11 mouse cellular contexts compared by ENCODE assay signal in genomic region chr10:42583902-42584435, GRCm38 (mm10). TPM values are rescaled to one million over a fixed set of nuclear protein-coding genes. Genes with fewer than 3 reads are reported as not detected.
DNase-seq lines count a peak whose midpoint lies in the region; ATAC-seq and TF ChIP-seq lines count a peak whose summit lies in the region.
"Had no signal": no experiment of that assay in that cellular context is flagged by ENCODE, and none has a peak within 500 bp of the region (broad histone marks: within the 10 kb centered on the region; RNA-seq: fewer than 3 reads in every experiment).

No protein-coding gene starts in this region.

- TF ChIP-seq CTCF in E14TG2a.4 (conservative IDR thresholded peaks at IDR 0.05; ENCODE audit: low read length) = no peak

- peaks cover 42% of the 10 kb centered on the region for H3K4me1 ChIP-seq in heart, embryonic 12.5 days (replicated peaks)
- H3K4me1 ChIP-seq in E14TG2a.4 (replicated peaks; ENCODE audit: low read depth, low read length) = peaks cover 60% of the 10 kb centered on the region
- peaks cover 25% of the 10 kb centered on the region for H3K4me1 ChIP-seq in forebrain, embryonic 11.5 days (replicated peaks; ENCODE audit: control insufficient read depth, insufficient read depth, low read length)
- H3K4me1 ChIP-seq in limb, embryonic 15.5 days = peaks cover 46% of the 10 kb centered on the region

- intact Hi-C loops in heart, postnatal 25 days (cut with DNase I) = loop anchor here (2.0 kb wide), 1 partner anchor 49 kb away; no protein-coding TSS in a partner anchor

- under 1% methylated on average over 32 of the region's 32 CpGs for WGBS in heart, embryonic 12.5 days
- WGBS in forebrain, embryonic 11.5 days = under 1% methylated on average over 32 of the region's 32 CpGs
- 1% methylated on average over 32 of the region's 32 CpGs for WGBS in limb, embryonic 15.5 days

- no peak overlapping the region for H3K27ac ChIP-seq in heart, embryonic 12.5 days (ENCODE audit: poor library complexity, severe bottlenecking)
- peak overlapping the region; percentile 90 for H3K27ac ChIP-seq in forebrain, embryonic 11.5 days (ENCODE audit: low read depth, low read length)
- no peak overlapping the region for H3K27ac ChIP-seq in limb, embryonic 15.5 days

- DNase-seq in heart, postnatal 25 days (ENCODE audit: low spot score) = no peak
- peak; percentile 82 for DNase-seq in forebrain, embryonic 11.5 days (ENCODE audit: low spot score)
- no peak for DNase-seq in urinary bladder, postnatal 36 days (ENCODE audit: low spot score in 2 of 2)
- no peak for DNase-seq in ovary, postnatal 14 days (ENCODE audit: low spot score)
- no peak for DNase-seq in spleen, adult 12 weeks (ENCODE audit: low spot score)
- DNase-seq: adrenal gland, adult 8-10 months had no signal

- no peaks in the 10 kb centered on the region for H3K36me3 ChIP-seq in heart, embryonic 12.5 days
- no peaks in the 10 kb centered on the region for H3K36me3 ChIP-seq in E14TG2a.4 (ENCODE audit: insufficient read depth, low read length)
- H3K36me3 ChIP-seq in forebrain, embryonic 11.5 days (ENCODE audit: control insufficient read depth, insufficient read depth, low read length) = no peaks in the 10 kb centered on the region; the same call in 1 of the 2 replicates
- no peaks in the 10 kb centered on the region for H3K36me3 ChIP-seq in limb, embryonic 15.5 days

- peak overlapping the region; percentile 40 for H3K4me3 ChIP-seq in heart, embryonic 12.5 days
- peak overlapping the region; percentile 66 for H3K4me3 ChIP-seq in E14TG2a.4 (replicated peaks; ENCODE audit: low read length)
- peak overlapping the region; percentile 74 for H3K4me3 ChIP-seq in forebrain, embryonic 11.5 days (ENCODE audit: low read depth, low read length)
- peak overlapping the region; percentile 29 for H3K4me3 ChIP-seq in limb, embryonic 15.5 days

- H3K27me3 ChIP-seq in heart, embryonic 12.5 days (replicated peaks) = peaks cover 95% of the 10 kb centered on the region
- peaks cover 99% of the 10 kb centered on the region for H3K27me3 ChIP-seq in E14TG2a.4 (ENCODE audit: insufficient read depth, low read length)
- peaks cover 7% of the 10 kb centered on the region; the same call in 1 of the 2 replicates for H3K27me3 ChIP-seq in forebrain, embryonic 11.5 days (ENCODE audit: control insufficient read depth, insufficient read depth, low read length)
- H3K27me3 ChIP-seq in limb, embryonic 15.5 days = peaks cover 94% of the 10 kb centered on the region

- H3K4me2 ChIP-seq in heart, embryonic 12.5 days = peak overlapping the region; percentile 60
- H3K4me2 ChIP-seq in forebrain, embryonic 11.5 days (ENCODE audit: low read depth, low read length, severe bottlenecking) = peak overlapping the region; percentile 92
- H3K4me2 ChIP-seq in limb, embryonic 15.5 days = peak overlapping the region; percentile 47

- H3K9ac ChIP-seq in heart, embryonic 12.5 days = no peak overlapping the region
- H3K9ac ChIP-seq in forebrain, embryonic 11.5 days (ENCODE audit: low read length) = peak overlapping the region; percentile 99
- no peak overlapping the region for H3K9ac ChIP-seq in limb, embryonic 15.5 days

- no peak for ATAC-seq in heart, embryonic 12.5 days (ENCODE audit: insufficient number of reproducible peaks, low FRiP score)
- ATAC-seq in forebrain, embryonic 11.5 days (replicated peaks; ENCODE audit: low FRiP score) = peak; percentile 9
- no peak for ATAC-seq in limb, embryonic 15.5 days (ENCODE audit: insufficient number of reproducible peaks, low FRiP score, low TSS enrichment, low read depth)

- 0 out of 2 replicates have a peak, but pooled peaks cover 3% of the 10 kb centered on the region for H3K9me3 ChIP-seq in heart, embryonic 12.5 days (replicated peaks)
- H3K9me3 ChIP-seq in E14TG2a.4 (ENCODE audit: low read length) = no peaks in the 10 kb centered on the region
- H3K9me3 ChIP-seq in forebrain, embryonic 11.5 days (ENCODE audit: control insufficient read depth, low read length) = no peaks in the 10 kb centered on the region
- no peaks in the 10 kb centered on the region for H3K9me3 ChIP-seq in limb, embryonic 15.5 days

RNA-seq across cellular contexts. Expression of gene Ostm1, which starts 0.3 kb away (rescaled TPM):
- polyA plus RNA-seq in heart, embryonic 12.5 days (2016; fragmentation: Nextera tagmentation; extraction: Ambion mirVana) = 28.5 and 28.6 TPM in 2 replicates
- total RNA-seq in heart, postnatal 25 days (2021) = 10 to 100 TPM; 16.0 to 16.6 TPM
- polyA plus RNA-seq in forebrain, embryonic 11.5 days (2014; fragmentation: Nextera tagmentation; extraction: Ambion mirVana) = 54.6 and 59.0 TPM in 2 replicates
- polyA plus RNA-seq in limb, embryonic 15.5 days (2015; fragmentation: Nextera tagmentation; extraction: Ambion mirVana) = 13.0 and 13.5 TPM in 2 replicates

RNA-seq across cellular contexts. Expression of gene Nr2e1, which starts 0.5 kb away (rescaled TPM):
- polyA plus RNA-seq in heart, embryonic 12.5 days (2016; fragmentation: Nextera tagmentation; extraction: Ambion mirVana) = 0.08 TPM in 1 of 2 replicates, not detected in the other
- total RNA-seq in heart, postnatal 25 days (2021) = not detected
- polyA plus RNA-seq in forebrain, embryonic 11.5 days (2014; fragmentation: Nextera tagmentation; extraction: Ambion mirVana) = 117 and 119 TPM in 2 replicates
- not detected in 2 replicates for polyA plus RNA-seq in limb, embryonic 15.5 days (2015; fragmentation: Nextera tagmentation; extraction: Ambion mirVana)
- total RNA-seq: adrenal gland, adult 8-10 months; liver, adult 2 months had no signal
- polyA plus RNA-seq: C2C12; liver, adult 2 months had no signal

Comparison
In these comparisons a context has a peak if more than half of its experiments do, and no peak if none do; other contexts are left out.
1. RNA of gene Nr2e1, which starts 0.5 kb away (polyA plus RNA-seq): 117 to 119 TPM in forebrain, embryonic 11.5 days; 0.08 TPM in heart, embryonic 12.5 days and not detected in limb, embryonic 15.5 days; every median in the first group is over 100 times any median in the second.
2. Peak in every context shown above with its lines, with median percentiles within 50 percentile points of each other: H3K4me2 ChIP-seq and H3K4me3 ChIP-seq.